ENCODE assay signal across 11 mouse cellular contexts in genomic region chr11:78193113-78193512, GRCm38 (mm10). TPM values are rescaled to one million over a fixed set of nuclear protein-coding genes. Genes with fewer than 3 reads are reported as not detected.
DNase-seq lines count a peak whose midpoint lies in the region; ATAC-seq and TF ChIP-seq lines count a peak whose summit lies in the region.
"Had no signal": no experiment of that assay in that cellular context is flagged by ENCODE, and none has a peak within 500 bp of the region (broad histone marks: within the 10 kb centered on the region; RNA-seq: fewer than 3 reads in every experiment).

Proca1 (plus strand) TSS chr11:78193392.

- peaks cover 24% of the 10 kb centered on the region for H3K36me3 ChIP-seq in midbrain, embryonic 12.5 days
- H3K36me3 ChIP-seq in midbrain, embryonic 15.5 days (replicated peaks) = peaks cover 17% of the 10 kb centered on the region
- peaks cover 30% of the 10 kb centered on the region for H3K36me3 ChIP-seq in intestine, embryonic 14.5 days (ENCODE audit: control insufficient read depth, insufficient read depth, low read length)
- peaks cover 31% of the 10 kb centered on the region for H3K36me3 ChIP-seq in neural tube, embryonic 15.5 days

- peaks cover 24% of the 10 kb centered on the region for H3K4me1 ChIP-seq in midbrain, embryonic 12.5 days
- peaks cover 22% of the 10 kb centered on the region for H3K4me1 ChIP-seq in midbrain, embryonic 15.5 days
- H3K4me1 ChIP-seq in intestine, embryonic 14.5 days (replicated peaks; ENCODE audit: control insufficient read depth, insufficient read depth, low read length) = peaks cover 12% of the 10 kb centered on the region
- H3K4me1 ChIP-seq in neural tube, embryonic 15.5 days = peaks cover 28% of the 10 kb centered on the region

- H3K9me3 ChIP-seq in midbrain, embryonic 12.5 days = no peaks in the 10 kb centered on the region
- H3K9me3 ChIP-seq in midbrain, embryonic 15.5 days = no peaks in the 10 kb centered on the region
- H3K9me3 ChIP-seq in intestine, embryonic 14.5 days (ENCODE audit: control insufficient read depth, low read length) = no peaks in the 10 kb centered on the region; the same call in 1 of the 2 replicates
- H3K9me3 ChIP-seq in neural tube, embryonic 15.5 days (replicated peaks) = no peaks in the 10 kb centered on the region

- H3K9ac ChIP-seq in midbrain, embryonic 12.5 days (replicated peaks) = no peak within 1 kb of the TSS
- H3K9ac ChIP-seq in midbrain, embryonic 15.5 days = no peak within 1 kb of the TSS
- peak within 1 kb of the TSS; percentile 35; the same call in 1 of the 2 replicates for H3K9ac ChIP-seq in intestine, embryonic 14.5 days (ENCODE audit: low read length)
- H3K9ac ChIP-seq in neural tube, embryonic 15.5 days (replicated peaks) = no peak within 1 kb of the TSS

- WGBS in midbrain, embryonic 12.5 days = 84% methylated on average over 1 of the region's 1 CpGs
- WGBS in midbrain, embryonic 15.5 days = 91% methylated on average over 1 of the region's 1 CpGs
- WGBS in intestine, embryonic 14.5 days = 73% methylated on average over 1 of the region's 1 CpGs
- WGBS in neural tube, embryonic 15.5 days = 92% methylated on average over 1 of the region's 1 CpGs

- intact Hi-C loops in gastrocnemius, adult 2 months (cut with DNase I) = no loop called here

- no peak for ATAC-seq in midbrain, embryonic 12.5 days (ENCODE audit: low FRiP score, low read depth)
- no peak for ATAC-seq in midbrain, embryonic 15.5 days (replicated peaks)
- ATAC-seq in intestine, embryonic 14.5 days (replicated peaks; ENCODE audit: low FRiP score, low TSS enrichment, low read depth) = no peak
- no peak for ATAC-seq in neural tube, embryonic 15.5 days (ENCODE audit: low FRiP score)

- H3K4me2 ChIP-seq in midbrain, embryonic 12.5 days (replicated peaks) = peak within 1 kb of the TSS; percentile 53; the same call in 1 of the 2 replicates
- H3K4me2 ChIP-seq in midbrain, embryonic 15.5 days = no peak within 1 kb of the TSS
- peak within 1 kb of the TSS; percentile 64 for H3K4me2 ChIP-seq in intestine, embryonic 14.5 days (ENCODE audit: low read length)
- H3K4me2 ChIP-seq in neural tube, embryonic 15.5 days = peak within 1 kb of the TSS; percentile 49

- peak within 1 kb of the TSS; percentile 71 for H3K27ac ChIP-seq in gastrocnemius, adult 2 months
- H3K27ac ChIP-seq in midbrain, embryonic 12.5 days (replicated peaks) = no peak within 1 kb of the TSS
- H3K27ac ChIP-seq in midbrain, embryonic 15.5 days = no peak within 1 kb of the TSS
- no peak within 1 kb of the TSS for H3K27ac ChIP-seq in intestine, embryonic 14.5 days (ENCODE audit: low read depth)
- no peak within 1 kb of the TSS for H3K27ac ChIP-seq in neural tube, embryonic 15.5 days (replicated peaks)

- H3K4me3 ChIP-seq in gastrocnemius, adult 2 months = peak within 1 kb of the TSS; percentile 75; the same call in 1 of the 2 replicates
- H3K4me3 ChIP-seq in midbrain, embryonic 12.5 days = no peak within 1 kb of the TSS
- no peak within 1 kb of the TSS for H3K4me3 ChIP-seq in midbrain, embryonic 15.5 days
- H3K4me3 ChIP-seq in intestine, embryonic 14.5 days (ENCODE audit: low read depth, low read length) = peak within 1 kb of the TSS; percentile 51
- H3K4me3 ChIP-seq in neural tube, embryonic 15.5 days (replicated peaks) = peak within 1 kb of the TSS; percentile 36

- no peak for DNase-seq in gastrocnemius, adult 2 months
- no peak for DNase-seq in gastrocnemius, adult 18-20 months (ENCODE audit: low spot score)
- DNase-seq in intestine, embryonic 14.5 days (ENCODE audit: low spot score) = no peak
- no peak for DNase-seq in right cerebral cortex, postnatal 10 days (ENCODE audit: low spot score in 2 of 2)
- DNase-seq in urinary bladder, postnatal 10 days (ENCODE audit: low spot score) = no peak
- DNase-seq: cerebellum, adult 9-11 months; heart, postnatal 14 days had no signal

- TF ChIP-seq CTCF in gastrocnemius, adult 2 months (IDR thresholded peaks at IDR 0.05) = no peak

- H3K27me3 ChIP-seq in midbrain, embryonic 12.5 days = no peaks in the 10 kb centered on the region
- no peaks in the 10 kb centered on the region for H3K27me3 ChIP-seq in midbrain, embryonic 15.5 days (replicated peaks)
- H3K27me3 ChIP-seq in intestine, embryonic 14.5 days (replicated peaks; ENCODE audit: control insufficient read depth, insufficient read depth, low read length) = no peaks in the 10 kb centered on the region
- H3K27me3 ChIP-seq in neural tube, embryonic 15.5 days (replicated peaks) = no peaks in the 10 kb centered on the region

RNA-seq across cellular contexts. Expression of gene Proca1, which starts in this region (rescaled TPM):
- total RNA-seq in gastrocnemius, adult 2 months (2021) = under 1 TPM in 1 of 2 experiments, not detected in 1; 0.81 TPM
- under 1 TPM; 0.47 to 0.57 TPM for total RNA-seq in gastrocnemius, adult 18-20 months (2021)
- 1.4 and 2.3 TPM in 2 replicates for polyA plus RNA-seq in midbrain, embryonic 12.5 days (2016; fragmentation: Nextera tagmentation; extraction: Ambion mirVana)
- polyA plus RNA-seq in midbrain, embryonic 15.5 days (2015; fragmentation: Nextera tagmentation; extraction: Ambion mirVana) = 1.7 and 2.2 TPM in 2 replicates
- 1.4 and 2.1 TPM in 2 replicates for polyA plus RNA-seq in intestine, embryonic 14.5 days (2014; fragmentation: Nextera tagmentation; extraction: Ambion mirVana)
- polyA plus RNA-seq in neural tube, embryonic 15.5 days (2015; fragmentation: Nextera tagmentation; extraction: Ambion mirVana) = 3.3 and 4.8 TPM in 2 replicates
- total RNA-seq: CH12.LX had no signal

Comparison
In these comparisons a context has a peak if more than half of its experiments do, and no peak if none do; other contexts are left out.
1. H3K4me3 ChIP-seq: peak in gastrocnemius, adult 2 months (single experiment), intestine, embryonic 14.5 days (single experiment) and neural tube, embryonic 15.5 days (single experiment); none in midbrain, embryonic 12.5 days (single experiment) and midbrain, embryonic 15.5 days (single experiment).